Mouse (Mus musculus): ENCODE data around the gene 4930426L09Rik. TPM values are rescaled to one million over a fixed set of nuclear protein-coding genes. Genes with fewer than 3 reads are reported as not detected.
"Not testable (repeated sequence)": the region's sequence is repeated elsewhere in the genome, so short reads cannot be mapped to it uniquely, and the experiment has no call there.

The 4930426L09Rik gene
- total RNA-seq, 2 experiments from 2014 or later, result 0.76 to 1.2 TPM

- no peak for DNase-seq (ENCODE audit: low spot score in 2 of 2)
- intact Hi-C loops (cut with DNase I), result loop anchor here (2.0 to 10.0 kb wide), 5 partner anchors 58 to 605 kb away; partner anchors contain the start of genes Bmi1, Commd3 and Dnajc1
These were observed 1.3 kb downstream of the 4930426L09Rik start for GRCm38 (mm10) chr2:18999395-18999794.

- DNase-seq (ENCODE audit: low spot score in 2 of 2), result peak; percentile 18 to 40
- intact Hi-C loops (cut with DNase I), result no loop called here
These were observed 6.7 kb downstream of the 4930426L09Rik start for GRCm38 (mm10) chr2:19004801-19005200.

GRCm38 (mm10) chr2:19006124-19006523 lies 8.0 kb downstream of the 4930426L09Rik start:
- DNase-seq (ENCODE audit: low spot score in 2 of 2), result no peak
- intact Hi-C loops (cut with DNase I), result no loop called here

DNA sequence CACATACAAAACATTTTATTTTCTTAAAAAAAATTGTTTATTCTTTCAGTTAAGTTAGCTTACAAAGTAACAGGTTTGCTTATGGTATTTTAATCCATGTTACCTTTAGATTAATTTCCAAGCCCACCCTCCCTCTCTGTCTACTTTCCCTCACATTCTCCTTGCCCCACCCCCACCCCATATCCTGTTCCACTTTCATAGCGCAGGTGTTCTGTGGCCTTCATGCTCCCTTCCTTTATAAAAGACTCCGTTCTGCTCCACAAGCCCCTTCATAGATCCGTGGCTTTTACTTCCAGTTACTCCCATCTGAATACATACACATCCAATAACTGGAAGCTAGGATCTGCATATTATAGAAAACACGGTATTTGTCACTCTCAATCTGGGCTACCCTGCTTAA lies 9.4 kb downstream of the 4930426L09Rik start:
- no peak for DNase-seq (ENCODE audit: low spot score in 2 of 2)
- intact Hi-C loops (cut with DNase I), result no loop called here

GRCm38 (mm10) chr2:19010541-19010940 lies 12.4 kb downstream of the 4930426L09Rik start:
- intact Hi-C loops (cut with DNase I); DNase-seq (ENCODE audit: low spot score in 2 of 2): not testable (repeated sequence)

GRCm38 (mm10) chr2:19011443-19011842 lies 13.3 kb downstream of the 4930426L09Rik start:
- no peak for DNase-seq (ENCODE audit: low spot score in 2 of 2)
- intact Hi-C loops (cut with DNase I), result no loop called here

DNA sequence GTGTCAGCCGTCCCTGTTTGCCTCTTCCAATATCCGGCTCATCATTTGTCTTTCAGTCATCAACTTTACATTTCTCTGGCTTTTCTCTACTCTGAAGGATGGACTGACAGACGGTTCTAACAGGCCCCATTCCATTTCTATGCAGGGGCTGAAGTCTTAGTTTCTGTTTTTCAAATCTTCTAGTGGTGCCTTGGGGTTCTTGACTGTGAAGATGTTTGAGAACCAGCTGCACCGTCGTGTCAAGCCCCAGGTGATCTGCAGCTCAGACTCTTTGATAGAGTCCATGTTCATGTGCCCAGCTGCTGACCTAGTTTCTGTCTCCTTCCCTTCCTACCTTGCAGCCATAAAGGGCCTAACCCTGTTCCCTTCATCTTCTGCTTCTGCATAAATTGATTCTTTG lies 18.2 kb downstream of the 4930426L09Rik start:
- no peak for DNase-seq (ENCODE audit: low spot score in 2 of 2)

DNA sequence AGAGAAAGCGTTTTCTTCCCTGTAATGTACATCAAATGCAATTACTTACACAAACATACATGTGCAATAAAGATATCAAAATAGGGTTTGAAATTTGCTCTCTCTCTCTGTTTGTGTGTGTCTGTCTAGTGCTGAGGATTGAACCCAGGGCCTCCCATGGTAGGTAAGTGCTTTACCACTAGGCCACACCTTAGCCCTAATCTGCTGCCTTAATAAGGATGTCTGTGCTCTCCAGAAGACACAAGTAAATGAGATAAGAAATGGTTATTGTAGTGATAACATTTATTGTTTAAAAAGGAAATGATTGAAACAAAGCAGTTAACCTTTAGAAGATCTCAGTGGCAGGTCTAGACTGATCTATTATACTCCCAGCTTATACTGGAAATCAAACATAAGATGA lies 18.7 kb downstream of the 4930426L09Rik start:
- intact Hi-C loops (cut with DNase I), result no loop called here

More for the DNA sequence above, 18.2 kb downstream of the 4930426L09Rik start:
- intact Hi-C loops (cut with DNase I), result no loop called here

DNA sequence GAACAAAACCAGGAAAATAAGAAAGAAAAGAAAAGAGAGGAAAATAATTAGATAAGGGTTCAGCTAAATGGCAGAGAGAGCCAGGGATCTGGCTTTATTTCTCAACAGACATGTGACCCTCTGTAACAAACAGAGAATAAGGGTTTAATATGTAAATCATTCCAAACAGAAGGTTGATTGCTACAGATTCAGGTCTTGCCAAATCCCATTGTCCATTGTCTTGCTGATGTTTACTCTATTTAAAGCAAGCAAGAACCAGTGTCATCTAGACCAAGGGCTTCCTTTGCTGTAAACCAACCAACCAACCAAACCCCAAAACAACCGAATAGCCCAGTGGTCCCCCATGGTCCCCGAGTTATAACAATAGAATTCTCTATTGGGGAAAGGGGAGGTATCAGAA lies 19.9 kb downstream of the 4930426L09Rik start:
- intact Hi-C loops (cut with DNase I), result no loop called here

More for the DNA sequence above, 18.7 kb downstream of the 4930426L09Rik start:
- DNase-seq (ENCODE audit: low spot score in 2 of 2), result no peak

GRCm38 (mm10) chr2:19024807-19025206 lies 26.7 kb downstream of the 4930426L09Rik start:
- DNase-seq (ENCODE audit: low spot score in 2 of 2), result no peak
- intact Hi-C loops (cut with DNase I), result no loop called here

More for the DNA sequence above, 19.9 kb downstream of the 4930426L09Rik start:
- no peak for DNase-seq (ENCODE audit: low spot score in 2 of 2)

DNA sequence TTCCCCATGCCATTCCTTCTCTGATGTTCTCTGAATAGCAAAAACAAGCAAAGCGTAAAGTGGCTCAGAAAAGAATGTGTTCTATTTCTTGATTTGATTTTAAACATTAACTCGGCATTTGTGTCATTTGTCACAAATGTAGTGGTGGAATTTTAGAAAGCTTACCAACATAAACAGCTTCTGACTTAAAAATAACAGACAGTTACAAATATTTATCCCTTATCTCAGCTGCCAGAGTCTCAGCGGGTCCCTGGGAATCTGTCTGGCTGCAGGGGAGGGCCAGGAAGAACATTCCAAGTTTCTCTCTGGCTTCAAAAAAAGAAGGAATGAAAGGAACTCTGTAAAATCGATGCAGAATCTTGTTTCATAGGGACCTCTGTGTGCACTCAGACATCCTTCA lies 39.3 kb downstream of the 4930426L09Rik start:
- no peak for DNase-seq (ENCODE audit: low spot score in 2 of 2)
- intact Hi-C loops (cut with DNase I), result no loop called here

DNA sequence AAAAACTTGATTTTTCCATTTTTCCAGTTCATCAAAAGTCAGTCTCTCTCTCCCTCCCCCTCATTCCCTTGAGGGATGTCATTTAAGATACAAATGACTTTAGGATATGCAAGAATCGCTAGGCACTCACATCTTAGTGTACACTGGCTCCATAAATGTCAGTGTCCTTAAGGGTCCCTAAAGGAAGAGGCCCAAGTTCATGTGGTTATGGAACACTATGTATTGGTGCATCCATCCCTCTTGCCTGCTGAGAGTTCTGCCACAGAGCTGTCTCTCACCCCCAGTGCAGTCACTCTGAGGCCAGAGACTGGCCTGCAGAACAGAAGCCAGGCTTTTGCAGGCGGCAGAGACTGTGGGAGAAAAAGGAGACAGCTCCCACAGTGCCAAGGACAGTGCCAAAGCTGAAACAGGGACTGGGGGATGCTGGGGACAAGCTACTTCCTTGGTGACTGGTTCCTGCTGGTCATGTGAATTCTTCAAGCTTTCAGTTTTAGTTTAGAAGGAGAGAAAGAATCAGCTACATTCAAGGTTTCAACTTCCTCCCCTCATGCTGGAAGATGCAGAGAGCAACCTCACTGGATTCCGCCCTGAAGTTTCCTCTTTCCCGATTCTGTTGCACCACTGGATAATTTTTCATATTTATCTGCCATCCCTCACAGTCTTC lies 39.9 kb downstream of the 4930426L09Rik start:
- DNase-seq (ENCODE audit: low spot score in 2 of 2), result no peak
- intact Hi-C loops (cut with DNase I), result no loop called here

DNA sequence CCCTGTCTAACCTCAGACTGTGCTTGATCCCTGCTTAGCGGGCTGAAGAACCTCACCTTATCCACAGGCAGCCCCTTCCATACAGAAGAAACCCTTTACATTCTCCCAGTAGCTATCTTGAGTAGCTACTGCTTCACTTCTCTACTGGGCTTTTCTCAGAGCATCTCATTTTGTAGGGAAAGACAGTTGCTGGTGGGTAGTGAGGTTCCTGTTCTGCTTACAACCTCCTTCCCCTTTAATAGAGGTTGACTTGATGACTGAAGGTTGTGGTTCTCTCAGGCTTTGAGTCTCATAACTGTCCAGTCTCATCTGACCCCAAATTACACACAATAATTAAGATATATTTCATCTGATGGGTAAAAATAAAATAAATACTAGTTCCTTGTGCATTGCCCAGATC lies 50.1 kb downstream of the 4930426L09Rik start:
- no peak for DNase-seq (ENCODE audit: low spot score in 2 of 2)
- intact Hi-C loops (cut with DNase I), result no loop called here

DNA sequence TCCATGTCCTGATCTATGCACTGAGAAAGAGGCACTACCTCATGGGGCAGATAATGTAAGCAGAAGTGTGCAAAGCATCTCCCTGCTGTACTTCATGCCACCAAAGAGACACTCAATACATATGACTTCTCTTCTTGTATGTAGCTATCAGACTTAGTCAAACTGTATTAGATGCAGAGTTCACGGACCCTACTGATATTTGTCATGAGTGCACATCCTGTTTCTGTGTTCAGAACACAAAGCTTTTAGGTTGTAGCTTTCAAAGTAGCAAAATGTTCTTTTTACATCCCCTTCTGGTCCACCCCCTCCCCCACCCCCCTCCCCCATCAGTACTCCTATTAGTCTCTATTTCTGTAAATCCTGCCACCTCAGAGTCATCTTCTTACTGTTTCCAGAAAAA lies 51.2 kb downstream of the 4930426L09Rik start:
- intact Hi-C loops (cut with DNase I), result no loop called here
- no peak for DNase-seq (ENCODE audit: low spot score in 2 of 2)

Other genes starting within 250 kb of the 4930426L09Rik start
- gene Pip4k2a, start 217 bp upstream of the 4930426L09Rik start, total RNA-seq (2021), result 10 to 100 TPM; 40.9 to 41.0 TPM
- gene Armc3, start 201.0 kb downstream of the 4930426L09Rik start, total RNA-seq (2021), result under 1 TPM; 0.37 to 0.57 TPM

Data from left cerebral cortex, postnatal 14 days (tissue).